Mouse (Mus musculus) testis, adult 2 months (tissue): ENCODE results near the gene Zfp422. TPM values are rescaled to one million over a fixed set of nuclear protein-coding genes. Genes with fewer than 3 reads are reported as not detected.
"Not testable (repeated sequence)": the region's sequence is repeated elsewhere in the genome, so short reads cannot be mapped to it uniquely, and the experiment has no call there.

ENCODE experiments used
- H3K27ac ChIP-seq: fragments of 200-500 bp; 2 replicates; pipeline ENCODE4 v1.5.1; 2012; ENCODE audit warnings: low read depth, low read length; ENCODE audit not compliant: control insufficient read depth, insufficient read depth
- H3K27me3 ChIP-seq: fragments of 200-500 bp; 2 replicates; pipeline ENCODE4 v1.6.1; 2012; ENCODE audit warnings: mild to moderate bottlenecking, low read length, moderate library complexity; ENCODE audit not compliant: control insufficient read depth, insufficient read depth
- H3K36me3 ChIP-seq: fragments of 200-500 bp; 2 replicates; pipeline ENCODE4 v1.6.1; 2012; ENCODE audit warnings: mild to moderate bottlenecking, low read length; ENCODE audit not compliant: control insufficient read depth, insufficient read depth
- H3K4me1 ChIP-seq: fragments of 200-500 bp; 2 replicates; pipeline ENCODE4 v1.6.1; 2012; ENCODE audit warnings: low read length; ENCODE audit not compliant: control insufficient read depth, insufficient read depth
- H3K4me3 ChIP-seq: fragments of 200-500 bp; 2 replicates; pipeline ENCODE4 v1.5.1; 2012; ENCODE audit warnings: low read depth, mild to moderate bottlenecking, low read length, moderate library complexity, mixed read lengths; ENCODE audit not compliant: control insufficient read depth
- CTCF ChIP-seq: fragments of 200-500 bp; IDR thresholded peaks from 2 replicates; pipeline ENCODE4 v1.5.1; 2012; ENCODE audit warnings: low read depth, mild to moderate bottlenecking, inconsistent platforms, low read length, moderate library complexity; ENCODE audit not compliant: control insufficient read depth, insufficient read depth, insufficient replicate concordance
- POLR2A ChIP-seq: fragments of 200-500 bp; IDR thresholded peaks from 2 replicates; pipeline ENCODE4 v1.6.1; 2012; ENCODE audit warnings: low read depth, mild to moderate bottlenecking, inconsistent platforms, low read length, moderate library complexity; ENCODE audit not compliant: control insufficient read depth
- polyA plus RNA-seq: library from polyadenylated mRNA; depleted of rRNA; stranded (reverse); fragments of >200 nt; gene quantifications from 2 replicates; pipeline ENCODE4 v1.2.3, GENCODE M21; 2012; rRNA removed

Zfp422 gene
- polyA plus RNA-seq, 1 experiment, result 6.0 TPM

GRCm38 (mm10) chr6:116615719-116616118 is 13.1 kb downstream of the Zfp422 start:
- H3K27ac ChIP-seq, result no peak overlapping the region
- no peaks in the 10 kb centered on the region for H3K4me1 ChIP-seq
- H3K4me3 ChIP-seq, result no peak overlapping the region
- no peak for TF ChIP-seq POLR2A
- no peak for TF ChIP-seq CTCF
- no peaks in the 10 kb centered on the region for H3K27me3 ChIP-seq
- H3K36me3 ChIP-seq, result no peaks in the 10 kb centered on the region

DNA sequence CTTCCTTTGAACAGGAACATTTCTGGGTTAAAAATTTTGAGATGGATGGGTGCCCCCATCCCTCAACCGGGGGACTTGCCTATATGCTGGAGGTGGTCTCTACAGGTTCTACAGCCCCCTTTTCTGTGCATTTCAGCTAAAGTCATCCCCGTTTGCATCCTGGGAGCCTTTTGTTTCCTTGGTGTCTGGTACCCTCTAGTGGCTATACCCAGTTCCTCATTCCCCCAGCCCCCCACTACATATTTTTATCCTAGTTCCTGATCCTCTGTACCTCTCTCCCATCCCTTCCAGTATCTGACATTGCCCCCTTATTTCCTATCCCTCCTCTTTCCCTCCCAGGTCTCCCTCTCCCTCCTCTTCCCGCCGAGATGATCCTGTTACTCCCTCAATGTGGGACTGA is 21.6 kb downstream of the Zfp422 start:
- H3K27me3 ChIP-seq, result no peaks in the 10 kb centered on the region
- no peaks in the 10 kb centered on the region for H3K4me1 ChIP-seq
- H3K36me3 ChIP-seq, result no peaks in the 10 kb centered on the region
- TF ChIP-seq CTCF (no peak), POLR2A (no peak)
- no peak overlapping the region for H3K27ac ChIP-seq
- no peak overlapping the region for H3K4me3 ChIP-seq

GRCm38 (mm10) chr6:116600969-116601368 is 27.8 kb downstream of the Zfp422 start:
- not testable (repeated sequence) for H3K27ac ChIP-seq, H3K36me3 ChIP-seq, H3K4me3 ChIP-seq, H3K27me3 ChIP-seq, H3K4me1 ChIP-seq

- Histone ChIP-seq H3K27ac (no peak within 1 kb of the TSS), H3K27me3 (no peaks in the 10 kb centered on the region)
- TF ChIP-seq POLR2A (no peak), CTCF (no peak)
Observed at GRCm38 (mm10) chr6:116584095-116584494, 44.7 kb downstream of the Zfp422 start, which contains the start of gene Olfr215. Olfr215 (minus strand) TSS chr6:116584195.

More at GRCm38 (mm10) chr6:116584095-116584494, 44.7 kb downstream of the Zfp422 start, which contains the start of gene Olfr215:
- H3K4me3 ChIP-seq, result peak within 1 kb of the TSS; percentile 2; the same call in 1 of the 2 replicates
- no peaks in the 10 kb centered on the region; the same call in 1 of the 2 replicates for H3K4me1 ChIP-seq
- no peaks in the 10 kb centered on the region for H3K36me3 ChIP-seq

Other genes with a start within 250 kb of the Zfp422 start
- gene Alox5, start 167.8 kb downstream of the Zfp422 start, polyA plus RNA-seq, result 2.2 and 3.5 TPM in 2 replicates
- not detected in 2 replicates for gene Olfr211, start 139.9 kb downstream of the Zfp422 start, polyA plus RNA-seq
- 2.5 and 2.9 TPM in 2 replicates for gene Olfr212, start 122.5 kb downstream of the Zfp422 start, polyA plus RNA-seq
- not detected in 2 replicates for gene Olfr213, start 90.5 kb downstream of the Zfp422 start, polyA plus RNA-seq
- gene Gm5580, start 77.9 kb downstream of the Zfp422 start, polyA plus RNA-seq, result 0.14 TPM in 1 of 2 replicates, not detected in the other
- not detected in 2 replicates for gene Olfr214, start 74.8 kb downstream of the Zfp422 start, polyA plus RNA-seq
- 0.59 and 0.89 TPM in 2 replicates for gene Olfr215, start 44.8 kb downstream of the Zfp422 start, polyA plus RNA-seq
- gene Depp1, start 21.6 kb upstream of the Zfp422 start, polyA plus RNA-seq, result 0.20 and 0.28 TPM in 2 replicates
- 1.2 TPM in 2 replicates for gene Rassf4, start 45.0 kb upstream of the Zfp422 start, polyA plus RNA-seq
- gene Tmem72, start 87.9 kb upstream of the Zfp422 start, polyA plus RNA-seq, result 0.02 and 0.04 TPM in 2 replicates